In genomic region chr11:32233895-32234294, GRCm38 (mm10) we compare ENCODE assay signal across 16 mouse cellular contexts. TPM values are rescaled to one million over a fixed set of nuclear protein-coding genes. Genes with fewer than 3 reads are reported as not detected.
DNase-seq lines count a peak whose midpoint lies in the region; ATAC-seq and TF ChIP-seq lines count a peak whose summit lies in the region.
"Had no signal": no experiment of that assay in that cellular context is flagged by ENCODE, and none has a peak within 500 bp of the region (broad histone marks: within the 10 kb centered on the region; RNA-seq: fewer than 3 reads in every experiment).

No protein-coding gene starts in this region.

- 73% methylated on average over 3 of the region's 3 CpGs for WGBS in heart, adult 2 months
- 89% methylated on average over 3 of the region's 3 CpGs for WGBS in intestine, embryonic 16.5 days

- no peak overlapping the region for H3K9ac ChIP-seq in heart, adult 2 months (ENCODE audit: low read depth, low read length)
- no peak overlapping the region for H3K9ac ChIP-seq in intestine, embryonic 16.5 days (ENCODE audit: low read depth, low read length)
- H3K9ac ChIP-seq: heart, embryonic 15.5 days had no signal

- H3K27ac ChIP-seq in heart, adult 2 months, result no peak overlapping the region
- H3K27ac ChIP-seq in left cerebral cortex, adult 2 months, result peak overlapping the region; percentile 24; the same call in 1 of the 2 replicates
- H3K27ac ChIP-seq in intestine, embryonic 16.5 days (ENCODE audit: low read length), result no peak overlapping the region
- H3K27ac ChIP-seq: heart, embryonic 15.5 days; macrophage; neural tube, embryonic 13.5 days had no signal

- no peaks in the 10 kb centered on the region for H3K9me3 ChIP-seq in intestine, embryonic 16.5 days (ENCODE audit: control insufficient read depth, low read length)
- H3K9me3 ChIP-seq: heart, embryonic 15.5 days; neural tube, embryonic 13.5 days had no signal

- no peak overlapping the region for H3K4me2 ChIP-seq in intestine, embryonic 16.5 days (ENCODE audit: low read depth, low read length)
- H3K4me2 ChIP-seq: heart, embryonic 15.5 days; neural tube, embryonic 13.5 days had no signal

- H3K27me3 ChIP-seq in heart, adult 2 months (ENCODE audit: control insufficient read depth, insufficient read depth, low read length), result no peaks in the 10 kb centered on the region
- no peaks in the 10 kb centered on the region for H3K27me3 ChIP-seq in intestine, embryonic 16.5 days (replicated peaks; ENCODE audit: control insufficient read depth, insufficient read depth, low read length)
- H3K27me3 ChIP-seq: heart, embryonic 15.5 days; neural tube, embryonic 13.5 days had no signal

- ATAC-seq in intestine, embryonic 16.5 days, result no peak
- ATAC-seq: activated CD4-positive, CD25-positive, alpha-beta regulatory T cell, adult 4 months had no signal

- no peak for TF ChIP-seq POLR2A in heart, adult 2 months (IDR thresholded peaks at IDR 0.05; ENCODE audit: insufficient read depth, low read depth, low read length)

- intact Hi-C loops in heart, adult 2 months (cut with DNase I), result no loop called here
- intact Hi-C loops in heart, postnatal 25 days (cut with DNase I), result no loop called here
- intact Hi-C loops in left cerebral cortex, adult 2 months (cut with DNase I), result no loop called here

- no peaks in the 10 kb centered on the region for H3K79me2 ChIP-seq in heart, adult 2 months (replicated peaks; ENCODE audit: control insufficient read depth, insufficient read depth, low read length)

- TF ChIP-seq CTCF in heart, adult 2 months (IDR thresholded peaks at IDR 0.05), result no peak
- no peak for TF ChIP-seq CTCF in left cerebral cortex, adult 2 months (IDR thresholded peaks at IDR 0.05)

- no peak for TF ChIP-seq EP300 in heart, adult 2 months (IDR thresholded peaks at IDR 0.05; ENCODE audit: insufficient read depth, low read depth, low read length)

- DNase-seq in heart, adult 2 months, result peak; percentile 33 to 53
- DNase-seq in heart, postnatal 25 days (ENCODE audit: low spot score), result no peak
- no peak for DNase-seq in left cerebral cortex, adult 2 months (ENCODE audit: extremely low spot score in 1 of 2, low spot score in 2 of 2)
- no peak for DNase-seq in left cerebral cortex, adult 11 months (ENCODE audit: low spot score)
- peak; percentile 68 for DNase-seq in cerebellum, adult 11-12 months
- DNase-seq in cerebellum, adult 8-10 months, result peak; percentile 39
- DNase-seq in T-cell, adult 2 months (ENCODE audit: low spot score), result no peak
- DNase-seq: kidney, adult 11 months; lung, adult 18-20 months had no signal

- no peak overlapping the region for H3K4me3 ChIP-seq in heart, adult 2 months
- H3K4me3 ChIP-seq in left cerebral cortex, adult 2 months, result no peak overlapping the region
- H3K4me3 ChIP-seq in intestine, embryonic 16.5 days (ENCODE audit: low read length), result no peak overlapping the region
- H3K4me3 ChIP-seq: heart, embryonic 15.5 days; neural tube, embryonic 13.5 days had no signal

- no peaks in the 10 kb centered on the region for H3K36me3 ChIP-seq in heart, adult 2 months (ENCODE audit: control insufficient read depth, insufficient read depth, low read length)
- H3K36me3 ChIP-seq in intestine, embryonic 16.5 days (ENCODE audit: control insufficient read depth, insufficient read depth, low read length), result peaks cover 11% of the 10 kb centered on the region; the same call in 1 of the 2 replicates

- peaks cover 6% of the 10 kb centered on the region for H3K4me1 ChIP-seq in heart, adult 2 months (ENCODE audit: control insufficient read depth, insufficient read depth, low read length)
- peaks cover 22% of the 10 kb centered on the region for H3K4me1 ChIP-seq in intestine, embryonic 16.5 days (ENCODE audit: control insufficient read depth, insufficient read depth, low read length)

RNA-seq across cellular contexts. Expression of gene Mpg, which starts 7.6 kb away (rescaled TPM):
- 1 to 10 TPM; 5.1 to 6.2 TPM for total RNA-seq in heart, adult 2 months (2021)
- 5.2 and 6.0 TPM in 2 replicates for polyA plus RNA-seq in heart, adult 2 months (2012; rRNA removed)
- 1 to 10 TPM; 5.1 to 6.0 TPM for total RNA-seq in heart, postnatal 25 days (2021)
- total RNA-seq in left cerebral cortex, adult 2 months (2021), result 10 to 100 TPM; 17.5 to 19.1 TPM
- 32.6 and 33.8 TPM in 2 replicates for polyA plus RNA-seq in intestine, embryonic 16.5 days (2015; fragmentation: Nextera tagmentation; extraction: Ambion mirVana)

RNA-seq across cellular contexts. Expression of gene Rhbdf1, which starts 11.8 kb away (rescaled TPM):
- total RNA-seq in heart, adult 2 months (2021), result 10 to 100 TPM; 22.8 to 23.9 TPM
- 70.3 and 92.8 TPM in 2 replicates for polyA plus RNA-seq in heart, adult 2 months (2012; rRNA removed)
- 10 to 100 TPM; 21.9 to 25.0 TPM for total RNA-seq in heart, postnatal 25 days (2021)
- 10 to 100 TPM; 13.9 to 14.4 TPM for total RNA-seq in left cerebral cortex, adult 2 months (2021)
- 50.3 and 51.5 TPM in 2 replicates for polyA plus RNA-seq in intestine, embryonic 16.5 days (2015; fragmentation: Nextera tagmentation; extraction: Ambion mirVana)

RNA-seq across cellular contexts. Expression of gene Snrnp25, which starts 28.7 kb away (rescaled TPM):
- 10 to 100 TPM; 10.0 to 13.3 TPM for total RNA-seq in heart, adult 2 months (2021)
- 11.8 and 13.8 TPM in 2 replicates for polyA plus RNA-seq in heart, adult 2 months (2012; rRNA removed)
- total RNA-seq in heart, postnatal 25 days (2021), result 10 to 100 TPM; 11.1 to 12.4 TPM
- 10 to 100 TPM; 19.2 to 24.6 TPM for total RNA-seq in left cerebral cortex, adult 2 months (2021)
- 40.7 and 45.6 TPM in 2 replicates for polyA plus RNA-seq in intestine, embryonic 16.5 days (2015; fragmentation: Nextera tagmentation; extraction: Ambion mirVana)

RNA-seq across cellular contexts. Expression of gene Nprl3, which starts 33.6 kb away (rescaled TPM):
- total RNA-seq in heart, adult 2 months (2021), result 10 to 100 TPM; 27.1 to 27.2 TPM
- 59.5 and 79.9 TPM in 2 replicates for polyA plus RNA-seq in heart, adult 2 months (2012; rRNA removed)
- total RNA-seq in heart, postnatal 25 days (2021), result 10 to 100 TPM; 26.8 to 29.8 TPM
- total RNA-seq in left cerebral cortex, adult 2 months (2021), result 10 to 100 TPM; 45.2 to 52.2 TPM
- 28.3 and 34.6 TPM in 2 replicates for polyA plus RNA-seq in intestine, embryonic 16.5 days (2015; fragmentation: Nextera tagmentation; extraction: Ambion mirVana)

RNA-seq across cellular contexts. Expression of gene Il9r, which starts 33.8 kb away (rescaled TPM):
- not detected for total RNA-seq in heart, adult 2 months (2021)
- 0.03 and 0.37 TPM in 2 replicates for polyA plus RNA-seq in heart, adult 2 months (2012; rRNA removed)
- not detected for total RNA-seq in heart, postnatal 25 days (2021)
- not detected for total RNA-seq in left cerebral cortex, adult 2 months (2021)
- polyA plus RNA-seq in intestine, embryonic 16.5 days (2015; fragmentation: Nextera tagmentation; extraction: Ambion mirVana), result 0.02 and 0.11 TPM in 2 replicates
- total RNA-seq: left cerebral cortex, postnatal 36 days had no signal
- polyA plus RNA-seq: embryonic facial prominence, embryonic 11.5 days; macrophage; neural tube, embryonic 13.5 days had no signal

Comparison
In these comparisons a context has a peak if more than half of its experiments do, and no peak if none do; other contexts are left out.
1. DNase-seq: peak in heart, adult 2 months (2 of 2), cerebellum, adult 11-12 months (single experiment) and cerebellum, adult 8-10 months (single experiment); none in heart, postnatal 25 days (single experiment), left cerebral cortex, adult 2 months (0 of 2), left cerebral cortex, adult 11 months (single experiment) and T-cell, adult 2 months (single experiment).